Mouse (Mus musculus) hindbrain, embryonic 10.5 days (tissue): Measurements from ENCODE around the gene Dock9. TPM values are rescaled to one million over a fixed set of nuclear protein-coding genes. Genes with fewer than 3 reads are reported as not detected.
"Not testable (repeated sequence)": the region's sequence is repeated elsewhere in the genome, so short reads cannot be mapped to it uniquely, and the experiment has no call there.

Experiments
- DNase-seq: peaks from one replicate; pipeline ENCODE4 v3.0.0-alpha.2; 2017; ENCODE audit warnings: low spot score
- H3K27ac ChIP-seq: fragments of 300-500 bp; sonication (generic); 2 replicates; pipeline ENCODE4 v1.5.1; 2016; ENCODE audit warnings: mild to moderate bottlenecking, moderate library complexity
- H3K27me3 ChIP-seq: fragments of 300-500 bp; sonication (generic); 2 replicates; pipeline ENCODE4 v1.6.1; 2016; ENCODE audit warnings: mild to moderate bottlenecking; ENCODE audit not compliant: poor library complexity, insufficient read depth, severe bottlenecking
- H3K36me3 ChIP-seq: fragments of 300-500 bp; sonication (generic); 2 replicates; pipeline ENCODE4 v1.6.1; 2016; ENCODE audit warnings: mild to moderate bottlenecking, moderate library complexity
- H3K4me1 ChIP-seq: fragments of 300-500 bp; sonication (generic); replicated peaks from 2 replicates; pipeline ENCODE4 v1.6.1; 2016; ENCODE audit warnings: mild to moderate bottlenecking
- H3K4me3 ChIP-seq: fragments of 300-500 bp; sonication (generic); 2 replicates; pipeline ENCODE4 v1.5.1; 2016; ENCODE audit warnings: mild to moderate bottlenecking, moderate library complexity
- H3K9me3 ChIP-seq: fragments of 300-500 bp; sonication (generic); 2 replicates; pipeline ENCODE4 v1.6.1; 2016; ENCODE audit warnings: mild to moderate bottlenecking, moderate library complexity
- WGBS: fragments of 180-500 bp; shearing (Covaris S2); methylation state at CpG from one replicate; pipeline ENCODE4 v1.1.7; 2016; 5-methylcytosine and 5-hydroxymethylcytosine counted together
- polyA plus RNA-seq: library from polyadenylated mRNA; unstranded; fragments of >200 nt; fragmentation: Nextera tagmentation; extraction: Ambion mirVana; gene quantifications from 2 replicates; pipeline ENCODE4 v1.2.1, GENCODE M21; 2016

Gene Dock9
- polyA plus RNA-seq, 1 experiment from 2014 or later = 3.3 TPM

- Histone ChIP-seq H3K27ac (no peak overlapping the region), H3K9me3 (no peaks in the 10 kb centered on the region), H3K27me3 (no peaks in the 10 kb centered on the region), H3K36me3 (no peaks in the 10 kb centered on the region), H3K4me1 (peaks cover 21% of the 10 kb centered on the region), H3K4me3 (no peak overlapping the region)
- WGBS = 90% methylated on average over 8 of the region's 8 CpGs
- no peak for DNase-seq
These were observed 73.1 kb downstream of the Dock9 start for GRCm38 (mm10) chr14:121724501-121724900.

DNA sequence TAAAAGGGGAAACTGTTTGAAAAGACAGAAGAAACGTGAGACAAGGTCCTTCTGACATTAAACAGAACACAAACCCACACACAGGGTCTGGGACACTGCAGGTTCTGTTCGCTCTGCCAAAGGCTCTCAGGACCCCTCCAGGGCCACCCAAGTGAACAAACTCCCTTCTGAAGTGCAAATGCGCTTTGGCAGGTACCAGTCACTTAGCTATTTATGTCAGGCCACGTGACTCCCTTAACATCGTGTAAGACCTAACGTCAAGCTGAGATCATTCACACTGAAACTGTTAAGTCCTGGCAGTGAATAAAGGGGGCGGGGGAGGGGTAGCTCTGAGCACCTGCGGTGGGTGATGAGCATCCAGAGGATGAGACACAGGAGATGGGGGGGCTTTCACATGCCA lies 74.9 kb downstream of the Dock9 start:
- DNase-seq = no peak
- Histone ChIP-seq H3K4me1 (peaks cover 21% of the 10 kb centered on the region), H3K9me3 (no peaks in the 10 kb centered on the region), H3K27me3 (no peaks in the 10 kb centered on the region), H3K36me3 (no peaks in the 10 kb centered on the region), H3K27ac (peak overlapping the region; percentile 35; the same call in 1 of the 2 replicates), H3K4me3 (no peak overlapping the region)
- WGBS = 19% methylated on average over 8 of the region's 8 CpGs

DNA sequence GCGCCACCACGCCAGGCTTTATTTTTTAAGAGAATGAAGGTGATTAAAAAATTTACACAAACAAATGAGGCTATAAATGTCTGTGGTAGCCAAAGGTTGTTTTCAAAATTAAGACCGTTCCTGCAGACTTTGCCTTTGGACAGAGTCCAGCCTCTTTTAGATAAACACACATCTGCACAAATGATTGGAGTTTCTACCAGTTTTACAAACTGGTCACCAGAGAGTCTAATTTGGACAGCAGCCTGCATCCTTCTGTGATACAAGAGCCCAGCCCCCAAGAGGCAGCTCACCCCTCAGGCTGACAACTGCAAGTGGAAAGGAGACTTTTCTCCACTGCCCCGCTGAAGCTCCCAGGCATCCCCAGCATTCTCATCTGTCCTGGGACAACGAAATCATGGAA lies 76.2 kb downstream of the Dock9 start:
- no peaks in the 10 kb centered on the region for H3K9me3 ChIP-seq
- no peak overlapping the region for H3K27ac ChIP-seq
- no peak for DNase-seq
- no peaks in the 10 kb centered on the region for H3K36me3 ChIP-seq
- H3K27me3 ChIP-seq = no peaks in the 10 kb centered on the region
- peaks cover 21% of the 10 kb centered on the region for H3K4me1 ChIP-seq
- WGBS = 84% methylated on average over 5 of the region's 5 CpGs
- H3K4me3 ChIP-seq = no peak overlapping the region

GRCm38 (mm10) chr14:121719638-121720601 lies 77.7 kb downstream of the Dock9 start:
- H3K36me3 ChIP-seq = no peaks in the 10 kb centered on the region
- H3K4me3 ChIP-seq = no peak overlapping the region
- 81% methylated on average over 9 of the region's 9 CpGs for WGBS
- H3K4me1 ChIP-seq = peaks cover 21% of the 10 kb centered on the region
- no peak for DNase-seq
- no peak overlapping the region for H3K27ac ChIP-seq
- no peaks in the 10 kb centered on the region for H3K9me3 ChIP-seq
- H3K27me3 ChIP-seq = no peaks in the 10 kb centered on the region

DNA sequence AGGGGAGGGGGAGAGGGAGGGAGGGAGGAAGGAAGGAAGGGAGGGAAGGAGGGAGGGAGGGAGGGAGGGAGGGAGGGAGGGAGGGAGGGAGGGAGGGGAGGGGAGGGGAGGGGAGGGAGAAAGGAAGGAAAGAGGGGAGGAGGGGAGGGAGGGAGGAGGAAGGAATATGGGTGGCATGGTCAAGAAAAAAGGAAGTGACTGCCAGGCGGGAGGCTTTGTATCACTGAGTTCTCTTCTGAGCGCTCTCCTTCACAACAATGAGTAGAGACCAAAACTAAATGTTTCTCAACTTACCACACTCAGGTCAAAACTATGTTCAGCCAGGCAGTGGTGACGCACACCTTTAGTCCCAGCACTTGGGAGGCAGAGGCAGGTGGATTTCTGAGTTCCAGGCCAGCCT lies 82.8 kb downstream of the Dock9 start:
- not testable (repeated sequence) for H3K27ac ChIP-seq, H3K27me3 ChIP-seq, H3K36me3 ChIP-seq, H3K9me3 ChIP-seq, H3K4me3 ChIP-seq, DNase-seq
- peaks cover 30% of the 10 kb centered on the region for H3K4me1 ChIP-seq
- WGBS = 75% methylated on average over 3 of the region's 3 CpGs

DNA sequence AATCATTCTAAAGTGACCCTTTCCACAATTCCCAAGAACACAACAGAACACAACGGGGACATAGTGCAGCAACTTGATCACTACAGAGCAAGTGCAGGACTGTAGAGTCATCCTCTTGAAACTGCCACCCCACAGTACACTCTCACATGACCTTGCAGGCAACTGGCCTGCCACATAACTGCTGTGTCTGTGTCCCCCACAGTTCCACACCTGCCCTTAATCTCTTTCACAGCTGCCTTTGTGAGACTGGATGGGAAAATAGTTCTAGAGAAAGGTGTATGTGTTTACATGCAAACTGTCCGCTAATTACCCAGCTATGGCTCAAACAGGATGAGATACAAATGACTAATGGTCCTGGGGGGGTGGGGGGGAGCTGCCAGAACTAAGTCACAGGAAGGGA lies 83.4 kb downstream of the Dock9 start:
- 61% methylated on average over 2 of the region's 2 CpGs for WGBS
- peak overlapping the region; percentile 50; the same call in 1 of the 2 replicates for H3K27ac ChIP-seq

GRCm38 (mm10) chr14:121713830-121714197 lies 83.8 kb downstream of the Dock9 start:
- Histone ChIP-seq H3K27ac (peak overlapping the region; percentile 50), H3K4me3 (no peak overlapping the region), H3K36me3 (no peaks in the 10 kb centered on the region), H3K9me3 (no peaks in the 10 kb centered on the region), H3K27me3 (no peaks in the 10 kb centered on the region), H3K4me1 (peaks cover 30% of the 10 kb centered on the region)
- DNase-seq = no peak
- WGBS = 44% methylated on average over 4 of the region's 4 CpGs

More for the DNA sequence above, 83.4 kb downstream of the Dock9 start:
- H3K4me3 ChIP-seq = no peak overlapping the region
- no peaks in the 10 kb centered on the region for H3K27me3 ChIP-seq
- DNase-seq = no peak
- H3K36me3 ChIP-seq = no peaks in the 10 kb centered on the region
- no peaks in the 10 kb centered on the region for H3K9me3 ChIP-seq
- peaks cover 30% of the 10 kb centered on the region for H3K4me1 ChIP-seq

DNA sequence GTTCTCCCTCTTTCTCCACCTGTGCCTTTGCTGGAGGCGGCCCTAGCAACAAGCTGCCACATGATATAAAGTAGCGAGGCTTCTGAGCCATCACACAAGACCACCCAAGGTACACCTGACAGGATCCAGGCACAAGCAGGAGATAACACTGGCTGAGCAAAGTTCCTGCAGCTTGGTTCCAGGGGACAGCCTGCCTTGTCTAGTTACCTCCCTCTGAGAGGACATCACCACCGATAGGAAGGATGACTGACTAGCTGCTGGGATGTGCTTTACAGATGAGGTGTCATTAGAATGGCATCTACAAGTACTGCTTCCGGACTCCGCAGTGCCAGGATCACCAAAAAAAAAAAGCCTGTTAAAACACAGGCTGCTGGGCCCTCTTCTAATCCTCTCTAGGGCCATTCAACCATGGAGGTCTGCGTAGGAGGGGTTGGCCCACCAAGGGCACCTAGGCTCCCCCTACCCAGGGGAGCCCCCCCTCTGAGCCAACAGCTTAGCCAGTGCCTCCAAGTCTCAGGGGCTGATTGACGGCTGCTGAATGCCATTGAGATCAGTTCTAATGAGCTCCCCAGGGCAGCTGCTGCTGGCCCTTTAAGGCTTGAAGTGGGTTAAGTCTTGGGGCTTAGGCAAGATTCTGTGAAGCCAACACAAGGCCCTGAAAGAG lies 84.3 kb downstream of the Dock9 start:
- Histone ChIP-seq H3K9me3 (no peaks in the 10 kb centered on the region), H3K27ac (peak overlapping the region; percentile 57), H3K27me3 (no peaks in the 10 kb centered on the region), H3K36me3 (no peaks in the 10 kb centered on the region), H3K4me3 (no peak overlapping the region), H3K4me1 (peaks cover 30% of the 10 kb centered on the region)
- peak; percentile 22 for DNase-seq
- WGBS = 10% methylated on average over 7 of the region's 7 CpGs

- WGBS = 69% methylated on average over 14 of the region's 14 CpGs
- Histone ChIP-seq H3K9me3 (no peaks in the 10 kb centered on the region), H3K27ac (no peak overlapping the region), H3K36me3 (no peaks in the 10 kb centered on the region), H3K27me3 (no peaks in the 10 kb centered on the region), H3K4me1 (peaks cover 35% of the 10 kb centered on the region), H3K4me3 (no peak overlapping the region)
- no peak for DNase-seq
These were observed 86.4 kb downstream of the Dock9 start for GRCm38 (mm10) chr14:121711089-121711826.

- H3K4me3 ChIP-seq = no peak overlapping the region
- H3K9me3 ChIP-seq = no peaks in the 10 kb centered on the region
- no peak overlapping the region for H3K27ac ChIP-seq
- peaks cover 35% of the 10 kb centered on the region for H3K4me1 ChIP-seq
- H3K36me3 ChIP-seq = no peaks in the 10 kb centered on the region
- no peak for DNase-seq
- WGBS = 77% methylated on average over 3 of the region's 3 CpGs
- no peaks in the 10 kb centered on the region for H3K27me3 ChIP-seq
These were observed 87.5 kb downstream of the Dock9 start for GRCm38 (mm10) chr14:121710130-121710529.

- no peaks in the 10 kb centered on the region for H3K27me3 ChIP-seq
- no peak overlapping the region for H3K27ac ChIP-seq
- no peaks in the 10 kb centered on the region for H3K36me3 ChIP-seq
- DNase-seq = no peak
- peaks cover 24% of the 10 kb centered on the region for H3K4me1 ChIP-seq
- 36% methylated on average over 2 of the region's 2 CpGs for WGBS
- no peaks in the 10 kb centered on the region for H3K9me3 ChIP-seq
- no peak overlapping the region for H3K4me3 ChIP-seq
These were observed 89.4 kb downstream of the Dock9 start for GRCm38 (mm10) chr14:121708244-121708643.

- no peaks in the 10 kb centered on the region for H3K36me3 ChIP-seq
- no peak overlapping the region for H3K27ac ChIP-seq
- no peak overlapping the region for H3K4me3 ChIP-seq
- WGBS = 79% methylated on average over 3 of the region's 3 CpGs
- no peaks in the 10 kb centered on the region for H3K27me3 ChIP-seq
- no peaks in the 10 kb centered on the region for H3K9me3 ChIP-seq
- DNase-seq = no peak
- 0 out of 2 replicates have a peak, but pooled peaks cover 12% of the 10 kb centered on the region for H3K4me1 ChIP-seq
These were observed 91.1 kb downstream of the Dock9 start for GRCm38 (mm10) chr14:121706482-121706901.
